Comparison of ENCODE assay signal across 10 mouse cellular contexts in the genomic region with DNA sequence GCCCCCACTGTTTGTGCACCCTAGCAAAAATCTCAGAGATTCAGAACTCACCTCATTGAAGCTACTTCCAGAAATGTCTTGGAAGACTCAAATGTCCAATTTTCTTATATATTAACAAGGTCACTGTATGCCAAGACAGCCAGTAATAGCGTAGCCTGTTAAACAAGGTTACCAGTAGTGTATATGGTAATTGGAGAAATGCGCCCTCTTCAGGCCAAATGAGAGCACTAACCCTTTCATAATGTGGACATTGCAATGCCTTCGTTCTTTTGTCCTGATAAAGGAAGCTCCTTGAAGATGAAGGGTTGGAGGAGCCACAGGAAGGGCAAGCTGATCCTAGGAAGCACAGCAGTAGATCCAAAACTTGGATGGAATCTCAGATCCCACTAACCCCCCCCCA. TPM values are rescaled to one million over a fixed set of nuclear protein-coding genes. Genes with fewer than 3 reads are reported as not detected.
DNase-seq lines count a peak whose midpoint lies in the region; ATAC-seq lines count a peak whose summit lies in the region.
"Had no signal": no experiment of that assay in that cellular context is flagged by ENCODE, and none has a peak within 500 bp of the region (broad histone marks: within the 10 kb centered on the region; RNA-seq: fewer than 3 reads in every experiment).

No protein-coding gene starts in this region.

- ATAC-seq in cerebellum, adult (ENCODE audit: insufficient number of reproducible peaks, low FRiP score, low TSS enrichment) = 0 out of 2 replicates have a peak, but pooled peaks have one; percentile 36
- no peak for ATAC-seq in megakaryocyte-erythroid progenitor cell, adult 5-6 weeks (replicated peaks; ENCODE audit: low FRiP score, low TSS enrichment, poor library complexity, severe bottlenecking)

- DNase-seq in cerebellum, adult 11-12 months = no peak
- peak; percentile 4 for DNase-seq in kidney, adult 9 months
- no peak for DNase-seq in kidney, adult 11 months
- peak; percentile 8 for DNase-seq in 3T3-L1 (ENCODE audit: low read depth, low spot score)
- peak; percentile 66 to 77 for DNase-seq in cerebellum, postnatal 10 days
- DNase-seq in urinary bladder, postnatal 14 days (ENCODE audit: low spot score) = no peak
- DNase-seq: heart, adult 11 months; kidney, adult 2 months had no signal

RNA-seq across cellular contexts. Expression of a gene that starts 7.2 kb away (rescaled TPM):
- not detected in 2 replicates for total RNA-seq in megakaryocyte-erythroid progenitor cell, adult 5-6 weeks (2014; fragmentation: Nextera tagmentation)
- not detected in 2 replicates for total RNA-seq in megakaryocyte-erythroid progenitor cell, adult 5-6 weeks (2017)

RNA-seq across cellular contexts. Expression of a gene that starts 42.7 kb away (rescaled TPM):
- 8.7 and 21.2 TPM in 2 replicates for total RNA-seq in megakaryocyte-erythroid progenitor cell, adult 5-6 weeks (2014; fragmentation: Nextera tagmentation)
- total RNA-seq in megakaryocyte-erythroid progenitor cell, adult 5-6 weeks (2017) = 8.5 and 14.3 TPM in 2 replicates

Comparison
In these comparisons a context has a peak if more than half of its experiments do, and no peak if none do; other contexts are left out.
1. DNase-seq: peak in kidney, adult 9 months (single experiment), 3T3-L1 (single experiment) and cerebellum, postnatal 10 days (2 of 2); none in cerebellum, adult 11-12 months (single experiment), kidney, adult 11 months (single experiment) and urinary bladder, postnatal 14 days (single experiment).